Mouse (Mus musculus) liver, postnatal 0 days (tissue): ENCODE results near the gene Scrt2. TPM values are rescaled to one million over a fixed set of nuclear protein-coding genes. Genes with fewer than 3 reads are reported as not detected.

ENCODE experiments used
- ATAC-seq: fragments of 200-750 bp; cut with Nextera tagmentation; 2 replicates; pipeline ENCODE4 v1.8.0; 2017; ENCODE audit warnings: mild to moderate bottlenecking, moderate library complexity
- DNase-seq: peaks from one replicate; pipeline ENCODE4 v3.0.0-alpha.2; 2016
- H3K27ac ChIP-seq: fragments of 300-500 bp; sonication (generic); 2 replicates; pipeline ENCODE4 v1.5.1; 2014; ENCODE audit warnings: antibody characterized with exemption, moderate library complexity, mild to moderate bottlenecking, low read depth
- H3K27me3 ChIP-seq: fragments of 300-500 bp; sonication (generic); 2 replicates; pipeline ENCODE4 v1.6.1; 2014; ENCODE audit warnings: low read length, control low read depth, mixed read lengths; ENCODE audit not compliant: insufficient read depth
- H3K36me3 ChIP-seq: fragments of 300-500 bp; sonication (generic); replicated peaks from 2 replicates; pipeline ENCODE4 v1.6.1; 2014; ENCODE audit warnings: mild to moderate bottlenecking, control low read depth, low read length, moderate library complexity, mixed read lengths; ENCODE audit not compliant: insufficient read depth
- H3K4me1 ChIP-seq: fragments of 300-500 bp; sonication (generic); 2 replicates; pipeline ENCODE4 v1.6.1; 2014; ENCODE audit warnings: antibody characterized with exemption, mild to moderate bottlenecking, control low read depth; ENCODE audit not compliant: insufficient read depth
- H3K4me2 ChIP-seq: fragments of 300-500 bp; sonication (generic); 2 replicates; pipeline ENCODE4 v1.6.1; 2014; ENCODE audit warnings: low read depth, mild to moderate bottlenecking, low read length, moderate library complexity, mixed read lengths
- H3K4me3 ChIP-seq: fragments of 300-500 bp; sonication (generic); 2 replicates; pipeline ENCODE4 v1.5.1; 2014; ENCODE audit warnings: low read depth, low read length
- H3K9ac ChIP-seq: fragments of 300-500 bp; sonication (generic); replicated peaks from 2 replicates; pipeline ENCODE4 v1.6.1; 2014; ENCODE audit warnings: mild to moderate bottlenecking, moderate library complexity
- H3K9me3 ChIP-seq: fragments of 300-500 bp; sonication (generic); 2 replicates; pipeline ENCODE4 v1.6.1; 2016; ENCODE audit warnings: mild to moderate bottlenecking, control low read depth, low read length, mixed read lengths
- CTCF ChIP-seq: sonication (generic); IDR thresholded peaks from 2 replicates; pipeline ENCODE4 v1.5.1; 2016; ENCODE audit warnings: antibody characterized with exemption, low read depth
- EP300 ChIP-seq: IDR thresholded peaks from 2 replicates; pipeline ENCODE4 v1.6.1; 2016; ENCODE audit warnings: antibody characterized with exemption, low read depth, mild to moderate bottlenecking
- WGBS: fragments of 180-500 bp; shearing (Covaris S2); extraction: QIAGEN DNeasy Blood & Tissue Kit; methylation state at CpG from one replicate; pipeline ENCODE4 v1.1.7; 2014; ENCODE audit not compliant: insufficient replicate concordance; 5-methylcytosine and 5-hydroxymethylcytosine counted together
- polyA plus RNA-seq: library from polyadenylated mRNA; unstranded; fragments of >200 nt; fragmentation: Nextera tagmentation; extraction: Ambion mirVana; gene quantifications from 2 replicates; pipeline ENCODE4 v1.2.1, GENCODE M21; 2015

Gene Scrt2
- polyA plus RNA-seq, 1 experiment from 2014 or later = not detected

DNA sequence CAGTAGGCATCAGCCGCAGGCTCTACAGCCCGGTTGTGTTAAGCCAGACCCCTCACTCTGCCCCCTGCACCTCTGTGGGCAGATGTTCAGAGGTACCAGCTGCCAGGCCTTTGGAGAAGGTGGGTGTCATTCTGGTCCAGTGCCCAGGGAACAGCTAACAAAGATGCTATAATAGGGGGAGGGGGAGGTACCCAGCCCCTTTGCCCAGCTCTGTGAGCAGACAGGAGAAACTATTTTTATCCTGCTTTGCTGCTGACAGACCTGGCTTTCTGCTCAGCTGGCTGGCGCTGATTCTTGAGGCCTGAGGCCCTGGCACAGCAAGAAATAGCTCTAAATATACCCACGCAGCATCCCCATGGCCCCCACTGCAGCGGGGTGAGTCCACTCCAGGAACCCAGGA lies 5.8 kb downstream of the Scrt2 start:
- Histone ChIP-seq H3K9me3 (no peaks in the 10 kb centered on the region), H3K9ac (no peak overlapping the region), H3K4me2 (no peak overlapping the region), H3K4me3 (no peak overlapping the region), H3K4me1 (peaks cover 1% of the 10 kb centered on the region), H3K36me3 (no peaks in the 10 kb centered on the region), H3K27me3 (peaks cover 40% of the 10 kb centered on the region), H3K27ac (no peak overlapping the region)
- DNase-seq = no peak
- 77% methylated on average over 5 of the region's 5 CpGs for WGBS
- TF ChIP-seq EP300 (no peak), CTCF (no peak)
- ATAC-seq = no peak

DNA sequence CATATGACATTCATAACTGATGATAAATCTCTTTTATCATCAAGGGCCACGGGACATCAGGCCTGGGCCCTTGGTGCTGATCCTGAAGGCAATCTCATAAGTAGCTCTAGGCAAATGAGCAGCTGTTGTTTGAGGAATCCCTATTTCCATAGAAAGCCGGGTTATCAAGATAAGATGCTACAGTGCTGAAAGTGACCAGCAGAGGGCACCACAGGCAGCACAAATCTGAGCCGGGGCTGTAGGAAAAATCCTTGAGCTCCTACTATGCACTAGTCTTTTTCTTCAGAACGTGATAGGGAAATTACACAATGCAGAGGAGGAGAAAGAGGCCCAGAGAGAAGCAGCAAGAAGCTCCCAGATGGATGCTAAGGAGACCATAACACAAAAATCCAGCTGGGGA lies 7.7 kb downstream of the Scrt2 start:
- peak; percentile 81 for TF ChIP-seq CTCF
- TF ChIP-seq EP300 = no peak

DNA sequence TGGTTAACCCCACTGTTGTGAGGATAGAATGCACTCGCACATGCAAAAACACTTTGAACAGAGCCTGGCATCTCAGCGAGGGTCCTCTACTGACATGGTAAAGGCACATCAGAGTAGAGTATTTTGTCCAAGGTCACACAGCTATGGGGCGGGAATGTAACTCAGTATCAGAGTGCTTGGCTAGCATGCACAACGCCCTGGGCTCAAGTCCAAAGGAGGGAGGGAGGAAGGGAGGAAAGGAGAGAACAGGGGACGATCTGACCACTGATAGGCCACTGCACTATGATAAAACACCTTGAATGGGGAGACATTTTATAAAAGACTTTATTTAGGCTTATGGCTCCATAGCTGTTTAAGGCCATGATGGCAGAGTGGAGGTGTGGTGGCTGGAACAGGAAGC lies 8.3 kb downstream of the Scrt2 start:
- ATAC-seq = no peak
- no peak overlapping the region for H3K27ac ChIP-seq
- 75% methylated on average over 5 of the region's 5 CpGs for WGBS
- peaks cover 42% of the 10 kb centered on the region for H3K27me3 ChIP-seq
- TF ChIP-seq EP300 (no peak), CTCF (no peak)
- H3K4me3 ChIP-seq = no peak overlapping the region
- no peak overlapping the region for H3K4me2 ChIP-seq
- H3K4me1 ChIP-seq = peaks cover 7% of the 10 kb centered on the region
- H3K9ac ChIP-seq = no peak overlapping the region
- no peaks in the 10 kb centered on the region for H3K36me3 ChIP-seq
- no peak for DNase-seq
- no peaks in the 10 kb centered on the region for H3K9me3 ChIP-seq

More for the DNA sequence above, 7.7 kb downstream of the Scrt2 start:
- Histone ChIP-seq H3K4me3 (no peak overlapping the region), H3K27me3 (peaks cover 39% of the 10 kb centered on the region), H3K9ac (no peak overlapping the region), H3K4me2 (no peak overlapping the region), H3K36me3 (no peaks in the 10 kb centered on the region), H3K9me3 (no peaks in the 10 kb centered on the region), H3K27ac (no peak overlapping the region), H3K4me1 (peaks cover 7% of the 10 kb centered on the region)
- no peak for ATAC-seq
- peak; percentile 59 for DNase-seq
- WGBS = 5% methylated on average over 4 of the region's 4 CpGs

DNA sequence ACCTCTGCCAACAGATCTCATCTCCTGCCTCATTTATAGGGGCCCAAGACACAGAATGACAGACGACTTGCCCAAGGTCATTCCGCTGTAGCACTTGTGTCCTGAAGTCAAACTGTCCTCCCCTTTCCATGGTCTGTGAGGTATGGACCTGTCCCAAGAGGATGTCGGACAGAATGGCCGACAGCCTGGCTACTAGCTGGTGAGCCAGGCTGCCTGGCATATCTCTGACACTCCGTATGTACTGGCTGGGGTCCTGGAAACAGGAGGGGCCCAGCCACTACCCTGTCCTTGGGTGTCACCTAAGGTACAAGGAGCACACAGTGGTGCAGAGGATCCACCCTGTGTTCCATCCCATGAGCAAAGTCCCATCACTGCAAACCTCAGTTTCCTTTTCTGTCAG lies 9.2 kb downstream of the Scrt2 start:
- H3K4me1 ChIP-seq = peaks cover 7% of the 10 kb centered on the region
- peaks cover 51% of the 10 kb centered on the region for H3K27me3 ChIP-seq
- H3K4me2 ChIP-seq = no peak overlapping the region
- DNase-seq (no peak), ATAC-seq (no peak)
- no peak overlapping the region for H3K27ac ChIP-seq
- H3K9ac ChIP-seq = no peak overlapping the region
- no peaks in the 10 kb centered on the region for H3K36me3 ChIP-seq
- no peaks in the 10 kb centered on the region for H3K9me3 ChIP-seq
- 77% methylated on average over 5 of the region's 5 CpGs for WGBS
- TF ChIP-seq EP300 (no peak), CTCF (no peak)
- H3K4me3 ChIP-seq = no peak overlapping the region

DNA sequence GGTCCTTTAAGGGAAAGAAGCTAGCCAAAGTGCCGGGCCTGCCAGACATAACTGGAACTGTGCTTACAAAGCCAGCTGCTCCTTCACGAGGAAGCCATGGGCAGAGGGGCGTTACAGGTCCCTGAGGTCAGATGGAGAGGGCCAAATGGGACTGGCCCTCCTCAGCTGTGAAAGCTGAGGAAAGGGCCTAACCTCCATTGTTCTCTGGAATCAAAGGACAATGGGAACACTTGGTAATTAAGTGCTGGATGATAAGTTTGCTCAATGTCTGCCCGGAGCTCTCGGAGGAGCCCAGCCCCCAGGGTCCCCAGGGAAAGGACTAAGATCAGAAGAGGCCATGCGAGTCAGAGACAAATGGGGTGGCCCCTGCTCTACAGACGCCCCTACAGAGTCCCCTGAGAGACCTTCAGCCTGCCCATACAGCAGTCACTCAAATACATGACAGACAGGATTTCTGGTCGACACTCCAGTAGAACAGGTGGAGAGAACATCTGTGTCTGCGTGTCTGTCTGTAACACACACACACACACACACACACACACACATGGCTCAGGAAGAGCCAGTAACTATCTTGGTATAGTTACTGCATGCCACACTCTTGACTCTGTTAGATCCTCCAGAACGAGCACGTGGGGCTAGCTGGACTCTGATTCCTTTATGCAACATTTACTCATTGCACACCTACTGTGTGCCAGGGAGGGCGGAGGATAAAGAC lies 10.2 kb downstream of the Scrt2 start:
- Histone ChIP-seq H3K4me3 (no peak overlapping the region), H3K36me3 (no peaks in the 10 kb centered on the region), H3K4me1 (peaks cover 7% of the 10 kb centered on the region), H3K27me3 (peaks cover 57% of the 10 kb centered on the region), H3K27ac (no peak overlapping the region), H3K9ac (no peak overlapping the region), H3K4me2 (no peak overlapping the region), H3K9me3 (no peaks in the 10 kb centered on the region)
- TF ChIP-seq CTCF (no peak), EP300 (no peak)
- no peak for ATAC-seq
- DNase-seq = no peak
- 27% methylated on average over 12 of the region's 12 CpGs for WGBS

DNA sequence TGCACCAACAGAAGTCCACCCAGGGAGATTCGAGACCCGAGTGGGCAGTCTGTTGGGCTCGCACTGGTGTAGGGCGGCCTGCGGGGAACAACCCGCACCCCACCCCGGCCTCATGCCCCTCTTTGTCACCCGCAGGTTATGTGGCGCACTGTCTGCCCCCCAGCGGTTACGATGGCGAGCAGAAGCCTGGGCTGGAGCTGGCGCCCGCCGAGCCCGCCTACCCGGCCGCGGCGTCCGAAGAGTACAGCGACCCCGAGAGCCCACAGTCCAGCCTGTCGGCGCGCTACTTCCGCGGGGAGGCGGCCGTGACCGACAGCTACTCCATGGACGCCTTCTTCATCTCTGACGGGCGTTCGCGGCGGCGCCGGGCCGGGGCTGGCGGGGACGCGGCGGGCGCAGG lies 11.6 kb downstream of the Scrt2 start:
- peaks cover 61% of the 10 kb centered on the region for H3K27me3 ChIP-seq
- TF ChIP-seq EP300 (no peak), CTCF (no peak)
- H3K4me3 ChIP-seq = peak overlapping the region; percentile 24; the same call in 1 of the 2 replicates
- no peak for ATAC-seq
- no peak overlapping the region for H3K9ac ChIP-seq
- DNase-seq = no peak
- WGBS = 6% methylated on average over 40 of the region's 45 CpGs
- peak overlapping the region; percentile 42; the same call in 1 of the 2 replicates for H3K4me2 ChIP-seq
- H3K9me3 ChIP-seq = no peaks in the 10 kb centered on the region
- H3K36me3 ChIP-seq = no peaks in the 10 kb centered on the region
- H3K27ac ChIP-seq = no peak overlapping the region
- peaks cover 7% of the 10 kb centered on the region for H3K4me1 ChIP-seq
